Mouse (Mus musculus): ENCODE data around the gene 4933424G06Rik. TPM values are rescaled to one million over a fixed set of nuclear protein-coding genes. Genes with fewer than 3 reads are reported as not detected.

The 4933424G06Rik gene
- polyA plus RNA-seq, 1 experiment, result 53.7 TPM

GRCm38 (mm10) chr1:36759076-36759475, 49.1 kb downstream of the 4933424G06Rik start:
- H3K27me3 ChIP-seq (ENCODE audit: control insufficient read depth, insufficient read depth, low read length), result no peaks in the 10 kb centered on the region
- H3K36me3 ChIP-seq (ENCODE audit: control insufficient read depth, insufficient read depth, low read length), result no peaks in the 10 kb centered on the region
- no peak for TF ChIP-seq CTCF (IDR thresholded peaks at IDR 0.05; ENCODE audit: control insufficient read depth, insufficient read depth, insufficient replicate concordance, low read depth, low read length)
- no peak for TF ChIP-seq POLR2A (IDR thresholded peaks at IDR 0.05; ENCODE audit: control insufficient read depth, low read depth, low read length)
- no peak overlapping the region for H3K27ac ChIP-seq (ENCODE audit: control insufficient read depth, insufficient read depth, low read depth, low read length)
- peak overlapping the region; percentile 54 for H3K4me3 ChIP-seq (ENCODE audit: control insufficient read depth, low read depth, low read length)
- peaks cover 4% of the 10 kb centered on the region for H3K4me1 ChIP-seq (ENCODE audit: control insufficient read depth, insufficient read depth, low read length)

GRCm38 (mm10) chr1:36760401-36760800, 50.5 kb downstream of the 4933424G06Rik start:
- H3K4me3 ChIP-seq (ENCODE audit: control insufficient read depth, low read depth, low read length), result no peak overlapping the region
- H3K36me3 ChIP-seq (ENCODE audit: control insufficient read depth, insufficient read depth, low read length), result no peaks in the 10 kb centered on the region
- no peaks in the 10 kb centered on the region for H3K27me3 ChIP-seq (ENCODE audit: control insufficient read depth, insufficient read depth, low read length)
- H3K4me1 ChIP-seq (ENCODE audit: control insufficient read depth, insufficient read depth, low read length), result peaks cover 4% of the 10 kb centered on the region
- H3K27ac ChIP-seq (ENCODE audit: control insufficient read depth, insufficient read depth, low read depth, low read length), result no peak overlapping the region
- no peak for TF ChIP-seq POLR2A (IDR thresholded peaks at IDR 0.05; ENCODE audit: control insufficient read depth, low read depth, low read length)
- TF ChIP-seq CTCF (IDR thresholded peaks at IDR 0.05; ENCODE audit: control insufficient read depth, insufficient read depth, insufficient replicate concordance, low read depth, low read length), result no peak

DNA sequence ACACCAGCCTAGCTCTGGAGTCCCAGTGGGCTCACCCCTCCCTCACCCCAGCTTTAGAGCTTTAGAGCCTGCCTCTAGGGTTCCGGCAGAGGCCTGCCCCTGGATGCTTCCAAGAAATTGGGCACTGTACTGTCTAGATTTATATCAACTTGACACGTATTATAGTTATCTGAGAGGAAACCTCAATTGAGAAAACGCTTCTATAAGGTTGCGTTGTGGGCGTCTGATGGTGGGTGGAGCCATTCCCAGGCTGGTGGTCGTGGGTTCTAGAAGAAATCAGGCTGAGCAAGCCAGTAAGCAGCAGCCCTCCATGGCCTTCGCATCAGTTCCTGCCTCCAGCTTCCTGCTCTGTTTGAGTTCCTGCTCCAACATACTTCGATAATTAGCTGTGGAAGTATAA, 51.1 kb downstream of the 4933424G06Rik start:
- peaks cover 4% of the 10 kb centered on the region for H3K4me1 ChIP-seq (ENCODE audit: control insufficient read depth, insufficient read depth, low read length)
- H3K4me3 ChIP-seq (ENCODE audit: control insufficient read depth, low read depth, low read length), result peak overlapping the region; percentile 4; the same call in 1 of the 2 replicates
- no peak overlapping the region for H3K27ac ChIP-seq (ENCODE audit: control insufficient read depth, insufficient read depth, low read depth, low read length)
- no peaks in the 10 kb centered on the region for H3K27me3 ChIP-seq (ENCODE audit: control insufficient read depth, insufficient read depth, low read length)
- TF ChIP-seq POLR2A (IDR thresholded peaks at IDR 0.05; ENCODE audit: control insufficient read depth, low read depth, low read length) (no peak), CTCF (IDR thresholded peaks at IDR 0.05; ENCODE audit: control insufficient read depth, insufficient read depth, insufficient replicate concordance, low read depth, low read length) (no peak)
- H3K36me3 ChIP-seq (ENCODE audit: control insufficient read depth, insufficient read depth, low read length), result no peaks in the 10 kb centered on the region

DNA sequence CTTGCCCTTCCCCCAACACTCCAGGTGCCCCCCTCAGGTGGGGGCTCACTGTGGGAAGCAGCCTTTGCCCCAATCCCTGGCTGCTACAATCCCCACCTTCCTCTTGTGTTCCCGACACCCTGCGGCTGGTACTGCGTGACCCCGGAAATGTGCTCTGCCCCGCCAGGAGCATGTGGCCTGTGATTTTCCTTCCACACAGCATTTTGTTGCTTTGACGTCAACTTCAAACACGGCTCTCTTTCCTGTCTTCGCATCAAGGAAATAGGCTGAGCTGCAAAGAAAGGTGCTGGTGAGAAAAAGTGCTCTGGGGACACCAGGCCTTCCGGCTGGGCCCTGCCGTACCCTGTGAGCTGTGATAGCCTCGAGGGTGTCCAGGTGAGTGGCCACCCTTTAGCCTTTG, 51.6 kb downstream of the 4933424G06Rik start, which contains the start of gene Zap70:
TSS of gene Zap70 (plus strand) at position 231 of the 400 bp plus-strand sequence.
- no peaks in the 10 kb centered on the region for H3K36me3 ChIP-seq (ENCODE audit: control insufficient read depth, insufficient read depth, low read length)
- H3K4me3 ChIP-seq (ENCODE audit: control insufficient read depth, low read depth, low read length), result peak within 1 kb of the TSS; percentile 4; the same call in 1 of the 2 replicates
- H3K27me3 ChIP-seq (ENCODE audit: control insufficient read depth, insufficient read depth, low read length), result no peaks in the 10 kb centered on the region
- peaks cover 4% of the 10 kb centered on the region for H3K4me1 ChIP-seq (ENCODE audit: control insufficient read depth, insufficient read depth, low read length)
- TF ChIP-seq CTCF (IDR thresholded peaks at IDR 0.05; ENCODE audit: control insufficient read depth, insufficient read depth, insufficient replicate concordance, low read depth, low read length) (no peak), POLR2A (IDR thresholded peaks at IDR 0.05; ENCODE audit: control insufficient read depth, low read depth, low read length) (no peak)
- no peak within 1 kb of the TSS for H3K27ac ChIP-seq (ENCODE audit: control insufficient read depth, insufficient read depth, low read depth, low read length)

- Histone ChIP-seq H3K4me3 (ENCODE audit: control insufficient read depth, low read depth, low read length) (no peak overlapping the region), H3K27me3 (ENCODE audit: control insufficient read depth, insufficient read depth, low read length) (no peaks in the 10 kb centered on the region), H3K27ac (ENCODE audit: control insufficient read depth, insufficient read depth, low read depth, low read length) (no peak overlapping the region), H3K36me3 (ENCODE audit: control insufficient read depth, insufficient read depth, low read length) (no peaks in the 10 kb centered on the region), H3K4me1 (ENCODE audit: control insufficient read depth, insufficient read depth, low read length) (peaks cover under 1% of the 10 kb centered on the region; the same call in 1 of the 2 replicates)
- TF ChIP-seq CTCF (IDR thresholded peaks at IDR 0.05; ENCODE audit: control insufficient read depth, insufficient read depth, insufficient replicate concordance, low read depth, low read length), result no peak
- TF ChIP-seq POLR2A (IDR thresholded peaks at IDR 0.05; ENCODE audit: control insufficient read depth, low read depth, low read length), result no peak
These were observed 56.7 kb downstream of the 4933424G06Rik start for GRCm38 (mm10) chr1:36766431-36767205.

DNA sequence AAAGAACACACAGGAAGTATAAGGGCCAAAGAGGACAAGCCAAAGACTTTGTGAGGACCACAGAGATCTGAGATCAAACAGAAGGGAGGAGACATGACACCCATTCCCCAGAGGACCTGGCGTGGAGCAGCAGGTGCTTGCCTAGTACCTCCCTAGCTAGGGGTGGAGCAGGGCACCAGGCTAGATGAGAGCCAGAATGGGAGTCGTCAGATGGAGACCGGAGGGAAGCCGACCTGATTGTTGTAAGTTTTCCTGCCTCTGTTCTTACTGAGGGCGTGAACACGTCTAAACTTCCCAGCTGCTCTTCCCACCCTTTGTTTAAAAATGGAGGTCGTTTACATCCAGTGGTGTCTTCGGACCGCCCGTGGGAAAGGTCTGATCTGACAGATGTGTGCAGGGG, 57.4 kb downstream of the 4933424G06Rik start:
- no peak for TF ChIP-seq POLR2A (IDR thresholded peaks at IDR 0.05; ENCODE audit: control insufficient read depth, low read depth, low read length)
- peaks cover 3% of the 10 kb centered on the region; the same call in 1 of the 2 replicates for H3K4me1 ChIP-seq (ENCODE audit: control insufficient read depth, insufficient read depth, low read length)
- no peak overlapping the region for H3K4me3 ChIP-seq (ENCODE audit: control insufficient read depth, low read depth, low read length)
- H3K36me3 ChIP-seq (ENCODE audit: control insufficient read depth, insufficient read depth, low read length), result no peaks in the 10 kb centered on the region
- H3K27me3 ChIP-seq (ENCODE audit: control insufficient read depth, insufficient read depth, low read length), result no peaks in the 10 kb centered on the region
- no peak overlapping the region for H3K27ac ChIP-seq (ENCODE audit: control insufficient read depth, insufficient read depth, low read depth, low read length)

DNA sequence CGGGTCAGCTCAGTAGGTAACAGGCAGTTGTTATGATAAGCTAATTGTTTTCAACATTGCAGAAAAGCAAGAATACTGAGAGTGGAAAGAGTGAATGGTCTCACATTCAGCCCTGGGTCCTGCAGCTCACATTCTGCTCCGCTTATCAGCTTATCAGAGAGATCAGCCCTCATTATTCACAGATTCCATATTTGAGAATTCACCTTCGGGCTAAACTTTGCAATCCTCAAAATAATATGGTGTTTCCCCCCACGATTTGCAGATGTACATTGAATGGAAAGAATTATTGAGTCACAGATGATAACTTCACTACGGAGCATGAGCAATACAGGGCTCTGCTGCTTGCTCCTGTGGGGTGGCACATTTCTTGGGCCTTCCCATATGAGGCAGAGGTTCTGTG, 58.8 kb downstream of the 4933424G06Rik start:
- H3K27ac ChIP-seq (ENCODE audit: control insufficient read depth, insufficient read depth, low read depth, low read length), result no peak overlapping the region
- no peaks in the 10 kb centered on the region for H3K27me3 ChIP-seq (ENCODE audit: control insufficient read depth, insufficient read depth, low read length)
- no peak for TF ChIP-seq POLR2A (IDR thresholded peaks at IDR 0.05; ENCODE audit: control insufficient read depth, low read depth, low read length)
- TF ChIP-seq CTCF (IDR thresholded peaks at IDR 0.05; ENCODE audit: control insufficient read depth, insufficient read depth, insufficient replicate concordance, low read depth, low read length), result no peak

More for the DNA sequence above, 58.8 kb downstream of the 4933424G06Rik start:
- H3K4me1 ChIP-seq (ENCODE audit: control insufficient read depth, insufficient read depth, low read length), result peaks cover 3% of the 10 kb centered on the region; the same call in 1 of the 2 replicates
- H3K36me3 ChIP-seq (ENCODE audit: control insufficient read depth, insufficient read depth, low read length), result no peaks in the 10 kb centered on the region
- no peak overlapping the region for H3K4me3 ChIP-seq (ENCODE audit: control insufficient read depth, low read depth, low read length)
